Mouse (Mus musculus) olfactory bulb, adult 2 months (tissue): Measurements from ENCODE around the gene Amz2.

ENCODE experiments used
- CTCF ChIP-seq: fragments of 200-500 bp; IDR thresholded peaks from 2 replicates; pipeline ENCODE4 v1.5.1; 2012; ENCODE audit warnings: low read depth, mild to moderate bottlenecking, low read length, moderate library complexity; ENCODE audit not compliant: insufficient read depth
- POLR2A ChIP-seq: fragments of 200-500 bp; IDR thresholded peaks from 2 replicates; pipeline ENCODE4 v1.6.1; 2012; ENCODE audit warnings: mild to moderate bottlenecking, low read depth, low read length, moderate library complexity; ENCODE audit not compliant: insufficient read depth

- TF ChIP-seq POLR2A = no peak
- no peak for TF ChIP-seq CTCF
These were observed 18.9 kb downstream of the Amz2 start for GRCm38 (mm10) chr11:109444600-109444999.
